Mouse (Mus musculus) skeletal muscle tissue, adult 2 months (tissue): ENCODE results near the gene Traf3ip2.
A peak's percentile ranks its signal among the peaks of the same experiment; 100 is the strongest.

Source experiments
- DNase-seq: peaks from one replicate; pipeline ENCODE4 v3.0.0-alpha.2; 2012; ENCODE audit warnings: low read depth, low spot score

Gene Traf3ip2

DNA sequence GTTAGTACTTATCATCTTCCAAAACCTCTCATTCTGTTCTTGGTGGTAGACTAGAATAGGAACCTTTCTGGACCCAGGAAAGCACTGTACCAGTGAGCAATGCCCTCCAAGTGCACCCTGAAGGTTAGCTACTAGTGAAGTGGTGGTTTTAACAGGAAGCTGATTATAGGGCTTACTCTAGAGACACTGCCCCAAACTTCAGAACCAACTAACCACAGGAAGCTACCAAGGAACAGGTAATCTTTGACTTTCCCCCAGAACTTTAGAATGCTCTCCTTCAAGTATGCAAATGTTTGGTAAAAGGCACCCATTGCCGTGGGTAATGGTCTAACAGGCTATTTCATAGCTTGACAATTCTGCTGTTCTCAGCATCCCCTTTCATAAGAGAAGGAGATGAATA, 12.6 kb upstream of the Traf3ip2 start:
- no peak for DNase-seq

DNA sequence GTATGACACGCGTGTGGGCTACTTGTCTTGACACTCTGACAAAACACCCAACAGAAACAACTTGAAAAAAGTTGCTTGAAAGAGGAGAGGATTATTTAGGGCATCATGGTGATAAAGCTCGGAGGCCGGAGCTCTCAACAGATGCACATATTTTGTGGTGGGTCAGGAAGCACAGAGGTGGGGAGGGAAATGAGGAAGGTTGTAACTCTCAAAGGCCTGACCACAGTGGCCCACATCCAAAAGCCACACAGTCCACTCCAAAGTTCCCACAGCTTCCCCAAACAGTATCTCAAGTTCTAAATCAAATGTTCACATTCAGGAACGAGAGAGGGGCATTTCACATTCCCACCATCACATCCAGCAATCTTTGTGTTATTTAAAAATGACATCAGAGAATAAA, 11.7 kb upstream of the Traf3ip2 start:
- DNase-seq, result no peak

DNA sequence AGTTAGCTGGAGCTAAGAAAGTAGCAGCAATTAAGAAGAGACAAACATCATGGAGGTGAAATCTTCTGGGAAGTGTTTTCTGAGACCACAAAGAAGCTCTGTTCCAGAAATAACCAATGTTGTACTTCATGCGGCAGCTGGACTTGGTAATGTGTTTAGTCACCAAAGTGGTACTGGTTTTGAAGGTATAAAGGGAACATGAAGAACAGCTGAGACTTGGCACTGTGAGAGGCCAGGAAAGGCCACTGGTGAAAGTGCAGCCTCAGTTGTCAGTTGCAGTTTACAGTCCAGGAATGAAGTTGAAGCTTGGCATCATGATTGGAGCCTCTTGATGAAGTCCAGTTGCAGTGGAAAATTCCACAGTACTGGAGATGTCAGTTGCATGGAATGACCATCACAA, 6.3 kb upstream of the Traf3ip2 start:
- no peak for DNase-seq

DNA sequence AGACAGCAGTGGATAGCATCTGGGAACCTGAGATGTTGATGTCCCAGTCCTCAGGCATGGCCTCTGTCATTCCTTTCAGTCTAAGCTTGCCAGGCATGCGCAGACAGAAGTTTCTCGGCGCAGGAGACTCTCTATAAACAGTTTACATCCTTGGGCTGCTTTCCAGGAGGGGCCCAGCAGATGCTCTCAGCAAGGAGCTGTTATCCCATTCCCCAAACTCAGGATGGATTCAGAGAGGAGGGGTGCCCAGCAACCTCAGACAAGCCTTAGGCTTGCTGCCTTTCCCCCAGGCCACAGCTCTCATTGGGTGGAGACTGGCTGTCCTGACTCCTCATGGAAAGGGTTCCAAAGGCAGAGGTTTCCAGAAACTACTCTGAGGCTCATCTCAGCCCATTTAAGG, 1.5 kb upstream of the Traf3ip2 start:
- DNase-seq, result no peak

DNA sequence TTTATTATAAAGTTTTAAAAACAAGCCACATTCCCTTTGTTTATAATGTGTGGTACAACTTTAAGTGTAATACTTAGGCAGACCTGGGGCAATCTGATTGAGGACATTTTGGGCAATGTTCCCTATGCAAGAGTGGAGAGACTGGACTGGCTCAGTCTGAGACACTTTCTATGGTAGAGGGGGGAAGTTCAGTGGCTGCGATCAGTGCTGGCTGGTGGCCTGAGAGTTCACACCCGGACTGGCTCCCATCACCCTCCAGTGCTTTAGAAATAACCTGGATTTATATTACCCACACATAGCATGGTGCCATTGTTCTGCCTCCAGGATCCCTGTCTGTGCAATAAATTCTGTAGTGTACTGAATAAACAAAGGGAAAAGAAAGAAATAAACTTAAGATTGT, 603 bp upstream of the Traf3ip2 start:
- no peak for DNase-seq

DNA sequence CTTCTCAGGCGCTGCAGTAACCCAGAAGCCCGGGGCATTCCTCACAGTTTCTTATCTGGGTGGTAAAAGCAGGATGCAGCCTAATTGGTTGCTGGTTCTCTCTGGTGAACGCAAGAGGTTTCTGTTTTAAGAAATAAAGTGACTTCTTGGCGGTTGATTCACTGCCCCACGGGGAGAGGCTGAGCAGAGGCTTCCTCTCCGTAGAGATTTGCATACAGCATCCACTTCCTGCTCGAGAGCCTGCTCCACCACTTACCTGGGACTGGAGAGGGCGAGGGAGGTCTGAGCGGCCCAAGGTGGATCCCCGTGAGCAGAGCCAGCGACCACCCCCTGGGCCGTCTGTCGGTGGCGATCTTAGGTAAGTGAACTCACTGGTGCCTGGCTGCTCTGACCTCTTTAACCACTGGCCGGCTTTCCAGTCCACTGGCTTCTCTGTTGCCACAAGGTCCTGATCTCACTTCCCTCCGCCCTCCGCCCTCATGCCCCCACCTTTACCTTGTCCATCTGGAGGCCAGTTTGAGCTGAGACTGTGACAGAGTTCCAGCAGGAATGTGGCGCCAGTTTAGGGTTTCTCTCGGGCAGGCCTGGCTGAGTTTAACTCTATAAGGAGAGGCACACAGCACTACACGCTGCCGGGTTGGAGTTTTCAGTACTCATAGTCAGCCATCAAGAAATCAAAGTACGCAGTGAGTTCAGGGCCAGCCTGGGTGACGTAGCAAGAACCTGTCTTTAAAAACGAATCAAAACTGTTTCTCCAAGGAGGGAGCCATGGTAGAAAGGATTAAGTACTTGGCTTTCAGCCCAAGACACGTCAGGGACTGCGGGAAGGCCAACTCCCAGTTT, 476 bp downstream of the Traf3ip2 start:
- DNase-seq, result peak; percentile 94

DNA sequence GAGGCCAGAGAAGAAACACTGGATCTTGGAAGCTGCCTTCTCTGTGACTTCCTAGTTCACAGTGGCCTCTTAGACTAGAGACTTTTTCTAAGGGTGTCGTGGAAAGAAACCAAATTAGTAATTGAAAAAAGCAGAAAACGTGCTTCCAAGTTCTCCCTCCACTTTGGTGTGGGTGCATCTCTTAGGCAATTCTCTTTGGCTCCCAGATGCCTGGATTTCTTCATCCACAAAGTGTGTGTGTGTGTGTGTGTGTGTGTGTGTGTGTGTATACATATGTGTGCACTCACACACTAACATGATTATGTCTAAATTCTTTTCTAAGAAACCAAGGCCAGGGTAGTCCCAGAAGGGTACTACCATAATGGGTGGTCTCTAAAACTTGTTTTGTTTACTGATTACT, 1.2 kb downstream of the Traf3ip2 start:
- peak; percentile 78 for DNase-seq

DNA sequence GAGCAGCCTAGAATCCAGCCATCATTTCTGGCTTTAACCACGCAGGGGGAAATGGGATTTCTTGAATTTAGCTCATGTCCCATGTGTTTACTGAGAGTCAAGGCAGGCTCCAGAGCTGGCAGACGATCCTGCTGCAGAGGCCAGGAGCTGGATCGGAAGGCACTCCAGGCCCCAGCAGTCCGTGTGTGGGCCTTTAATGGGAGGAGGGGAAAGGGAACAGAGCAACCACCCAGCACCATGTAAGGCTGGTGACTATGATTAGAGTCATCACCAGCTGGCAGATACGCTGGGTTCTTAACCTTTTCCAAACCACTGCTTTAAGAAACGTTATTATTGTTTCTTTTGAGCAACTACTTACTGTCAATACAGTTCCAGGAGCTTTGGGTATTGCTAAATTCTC, 1.9 kb downstream of the Traf3ip2 start:
- DNase-seq, result peak; percentile 97

DNA sequence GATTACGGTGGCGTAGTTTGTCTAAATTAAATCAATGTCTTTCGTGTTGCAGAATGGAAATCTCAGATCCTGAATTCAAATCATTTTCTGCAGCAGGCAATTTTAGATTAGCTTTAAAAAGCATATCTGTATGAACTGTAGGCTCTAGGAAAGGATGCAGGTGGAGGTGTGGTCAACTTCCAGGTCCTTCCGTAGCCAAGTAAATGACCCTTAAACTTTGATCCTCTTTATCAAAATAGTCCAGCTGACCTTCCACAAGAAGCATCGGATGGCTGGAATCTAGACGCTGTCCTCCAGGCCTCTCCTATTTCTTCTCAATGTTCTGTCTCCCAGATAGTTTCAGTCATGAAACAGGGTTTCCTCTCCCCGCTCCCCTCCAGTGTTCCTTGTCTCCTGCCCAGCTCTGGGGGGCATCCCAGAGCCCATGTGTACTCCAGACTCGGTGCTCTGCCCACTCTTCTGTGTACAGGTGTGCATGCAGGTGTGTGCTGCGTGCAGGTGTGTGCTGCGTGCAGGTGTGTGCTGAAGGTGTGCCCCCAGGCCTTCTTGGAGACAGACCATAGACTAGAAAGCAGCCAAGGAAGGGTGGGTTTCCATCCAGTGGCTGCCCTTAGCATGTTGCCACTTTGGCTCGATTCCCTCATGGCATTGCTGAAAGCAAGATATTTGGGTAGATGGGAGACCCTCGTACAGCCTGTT, 2.9 kb downstream of the Traf3ip2 start:
- no peak for DNase-seq

DNA sequence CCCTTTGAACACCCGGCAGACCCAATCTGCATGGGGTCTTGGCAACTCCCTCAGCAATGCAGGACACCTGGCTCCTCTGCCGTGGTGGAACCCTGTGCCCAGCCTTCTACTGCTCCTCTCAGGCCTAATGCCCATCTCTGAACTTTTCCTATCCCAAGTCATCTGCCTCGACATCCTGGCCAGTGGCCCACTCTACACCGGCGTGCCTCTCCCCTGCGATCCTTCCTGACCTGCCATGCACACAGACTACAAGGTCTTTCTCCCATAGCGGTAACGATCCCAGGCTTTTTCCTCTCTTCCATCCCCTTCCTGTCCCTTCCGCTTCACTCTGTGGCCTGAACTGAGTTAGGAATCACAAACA, 3.5 kb downstream of the Traf3ip2 start:
- DNase-seq, result no peak

DNA sequence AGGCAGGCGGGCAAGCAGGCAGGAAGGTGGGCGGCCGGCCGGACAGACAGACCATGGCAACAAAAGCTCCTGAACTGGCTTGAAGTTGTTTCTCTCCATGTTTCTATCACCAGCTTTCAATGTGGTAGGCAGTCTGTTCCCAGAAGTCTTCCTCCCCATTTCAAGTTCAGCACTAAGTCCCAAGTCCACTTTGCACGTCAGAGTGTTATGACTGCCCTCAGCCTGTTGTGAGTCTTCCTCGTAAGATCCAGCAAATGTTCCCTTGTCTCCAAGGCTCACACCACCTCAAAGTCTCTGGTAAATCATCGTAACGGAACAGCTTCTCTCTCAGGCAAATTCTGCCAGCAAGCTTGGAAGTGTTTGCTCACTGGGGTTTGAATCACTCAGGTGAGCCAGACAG, 3.9 kb downstream of the Traf3ip2 start:
- no peak for DNase-seq

DNA sequence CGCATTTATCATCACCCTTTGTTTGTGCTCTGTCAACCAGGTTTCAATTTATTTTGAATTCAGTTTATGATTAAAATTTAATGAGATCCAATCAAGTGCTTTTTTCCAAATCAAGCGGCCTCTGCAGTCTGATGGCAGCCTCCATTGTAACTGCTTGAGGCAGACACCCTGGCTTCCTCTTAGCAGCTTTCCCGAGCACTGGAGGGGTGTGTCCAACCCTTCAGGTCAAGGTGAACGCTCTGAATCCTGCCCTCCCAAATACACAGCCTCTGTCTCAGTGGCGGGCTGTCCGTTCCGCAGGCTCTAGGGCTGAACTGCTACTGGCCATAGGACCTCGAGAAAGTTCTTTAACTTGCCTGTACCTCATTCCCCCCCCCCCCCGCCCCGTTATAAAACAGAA, 5.7 kb downstream of the Traf3ip2 start:
- no peak for DNase-seq

DNA sequence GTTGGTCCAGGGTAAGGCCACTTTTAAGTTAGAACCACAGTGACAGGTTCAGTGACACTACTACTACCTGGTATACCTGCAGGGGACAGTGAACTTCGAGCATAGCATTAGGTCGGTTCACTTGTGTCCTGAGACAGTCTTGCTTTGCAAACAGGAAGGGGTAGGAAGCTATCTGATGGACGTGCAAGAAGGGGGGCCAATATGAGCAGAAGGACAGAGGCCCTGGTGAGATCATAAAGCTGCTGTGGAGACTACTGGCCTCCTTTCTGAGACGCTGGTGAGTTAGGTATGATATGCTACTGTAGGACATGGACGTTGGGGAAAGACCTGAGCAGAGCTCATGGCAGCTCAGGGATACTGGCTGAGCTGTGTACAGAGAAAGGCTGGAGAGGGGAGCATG, 7.9 kb downstream of the Traf3ip2 start:
- DNase-seq, result no peak

DNA sequence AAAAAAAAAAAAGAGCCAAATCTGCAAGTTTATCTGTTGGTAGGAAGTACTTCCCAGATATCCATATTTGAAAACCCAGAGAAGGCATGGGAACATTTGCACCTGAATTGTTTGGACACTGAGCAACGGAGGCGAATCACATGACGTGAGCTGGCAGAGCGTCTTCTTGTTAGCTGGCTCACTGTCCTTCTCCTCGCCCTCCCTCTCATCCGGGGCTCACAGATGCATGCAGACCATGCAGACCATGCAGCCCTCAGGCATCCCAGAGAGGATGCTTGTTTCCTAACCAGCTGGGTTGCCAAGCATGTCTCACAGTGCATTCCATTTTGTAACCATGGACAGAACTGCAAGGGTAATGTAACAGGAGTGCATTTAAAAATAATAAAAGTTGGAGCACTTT, 11.1 kb downstream of the Traf3ip2 start:
- no peak for DNase-seq

DNA sequence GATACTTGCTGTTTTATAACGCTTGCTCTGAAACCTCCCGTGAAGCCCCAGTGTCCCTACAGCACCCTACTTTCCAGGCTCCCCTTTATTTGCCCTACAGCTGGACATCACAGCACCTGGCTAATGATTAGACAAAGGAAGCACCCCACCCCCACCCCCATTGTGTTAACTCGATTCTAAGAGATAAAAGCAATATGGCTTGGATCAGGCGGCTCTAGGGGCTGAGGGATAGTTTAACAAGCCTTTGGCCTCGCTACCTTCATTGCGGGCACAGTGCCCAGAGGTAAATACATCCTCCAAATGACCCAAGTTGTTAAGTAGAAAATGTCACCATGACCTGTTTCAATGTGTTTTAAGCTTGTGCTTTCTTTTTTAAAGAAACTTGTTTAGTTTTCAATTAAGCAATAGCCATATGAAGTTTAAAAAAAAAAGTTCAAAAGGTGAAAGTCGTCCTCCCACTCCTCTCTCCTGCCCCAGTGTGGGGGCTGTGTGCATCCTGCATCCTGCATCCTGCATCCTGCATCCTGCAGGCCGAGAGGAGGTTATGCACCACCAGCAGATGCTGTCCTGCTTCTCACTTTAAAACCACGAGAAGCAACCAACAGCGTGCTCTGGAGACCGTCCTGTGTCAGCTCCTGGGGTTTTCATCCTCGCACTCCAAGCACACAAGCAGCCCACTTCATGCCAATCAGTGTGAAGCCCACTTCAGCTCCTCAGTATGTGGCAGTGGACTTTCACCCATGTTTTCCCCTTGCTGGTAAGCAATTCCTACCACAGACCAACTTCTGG, 12.3 kb downstream of the Traf3ip2 start:
- DNase-seq, result no peak

DNA sequence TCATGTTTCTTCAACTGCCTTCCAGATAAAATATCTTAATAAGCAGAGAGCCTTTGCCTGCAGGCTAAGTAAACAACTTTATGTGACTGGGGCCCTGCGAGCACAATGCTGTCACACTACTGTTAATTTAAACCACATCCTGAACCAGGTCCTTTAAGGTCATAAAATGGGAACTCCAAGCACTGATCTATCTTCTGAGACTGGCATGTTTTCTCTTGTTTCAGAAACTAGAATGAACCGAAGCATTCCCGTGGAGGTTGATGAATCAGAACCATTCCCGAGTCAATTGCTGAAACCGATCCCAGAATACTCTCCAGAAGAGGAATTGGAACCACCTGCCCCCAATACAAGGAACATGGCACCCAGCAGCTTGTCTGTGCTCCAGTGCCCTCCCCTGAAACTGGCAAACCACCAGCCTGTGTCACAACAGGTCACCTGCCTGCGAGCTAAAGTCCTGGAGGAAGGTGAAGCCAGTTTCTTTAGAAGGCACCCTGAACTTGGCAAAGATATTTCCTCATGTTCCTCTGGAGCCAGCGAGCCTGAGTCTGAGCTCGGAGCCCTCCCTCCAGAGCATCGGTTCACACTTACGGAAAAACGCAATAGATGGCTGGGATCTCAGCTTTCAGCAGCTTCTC, 13.0 kb downstream of the Traf3ip2 start:
- peak; percentile 61 for DNase-seq

DNA sequence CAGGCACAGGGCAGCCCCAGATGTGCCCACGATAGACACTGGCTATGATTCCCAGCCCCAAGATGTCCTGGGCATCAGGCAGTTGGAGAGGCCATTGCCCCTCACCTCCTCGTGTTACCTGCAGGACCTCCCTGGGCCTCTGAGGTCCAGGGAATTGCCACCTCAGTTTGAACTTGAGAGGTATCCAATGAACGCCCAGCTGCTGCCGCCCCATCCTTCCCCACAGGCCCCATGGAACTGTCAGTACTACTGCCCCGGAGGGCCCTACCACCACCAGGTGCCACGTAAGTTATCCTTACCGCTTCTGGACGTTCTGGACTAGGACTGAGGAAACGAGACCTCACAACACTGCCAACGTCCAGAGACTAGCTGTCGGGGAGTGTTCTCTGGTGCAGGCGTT, 13.6 kb downstream of the Traf3ip2 start:
- no peak for DNase-seq

DNA sequence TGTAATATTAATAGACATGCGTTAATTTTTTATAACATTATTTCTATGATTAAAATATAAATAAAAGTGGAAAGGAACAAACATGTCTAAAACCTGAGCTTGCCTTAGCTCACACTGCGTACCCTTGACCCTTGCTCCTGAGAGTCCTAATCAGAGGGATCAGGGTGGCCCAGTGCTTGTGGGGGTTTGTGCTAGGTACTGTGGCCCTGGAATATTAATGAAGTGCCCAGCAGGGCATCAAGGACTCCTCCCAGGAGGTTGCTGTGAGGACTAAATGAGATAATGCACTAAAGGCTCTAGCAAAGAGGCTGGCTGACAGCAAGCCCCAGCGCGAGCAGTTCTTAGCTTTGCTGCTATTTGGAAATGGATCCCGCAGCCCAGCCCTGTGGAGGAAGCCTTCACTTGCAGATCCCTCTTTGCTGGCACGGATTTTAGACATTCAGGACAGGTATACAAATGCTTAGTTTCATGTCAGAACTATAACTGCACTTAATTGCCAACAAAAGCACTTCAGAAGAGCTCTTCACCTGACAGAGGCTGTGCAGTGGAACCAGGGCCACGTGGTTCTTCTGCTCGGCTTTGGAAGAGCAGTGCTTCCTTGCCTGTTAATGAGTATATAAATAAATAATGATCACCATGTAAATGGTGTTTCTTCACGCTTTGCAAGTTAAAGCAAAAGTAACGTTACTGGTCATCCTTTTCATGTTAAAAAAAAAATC, 16.2 kb downstream of the Traf3ip2 start:
- no peak for DNase-seq

DNA sequence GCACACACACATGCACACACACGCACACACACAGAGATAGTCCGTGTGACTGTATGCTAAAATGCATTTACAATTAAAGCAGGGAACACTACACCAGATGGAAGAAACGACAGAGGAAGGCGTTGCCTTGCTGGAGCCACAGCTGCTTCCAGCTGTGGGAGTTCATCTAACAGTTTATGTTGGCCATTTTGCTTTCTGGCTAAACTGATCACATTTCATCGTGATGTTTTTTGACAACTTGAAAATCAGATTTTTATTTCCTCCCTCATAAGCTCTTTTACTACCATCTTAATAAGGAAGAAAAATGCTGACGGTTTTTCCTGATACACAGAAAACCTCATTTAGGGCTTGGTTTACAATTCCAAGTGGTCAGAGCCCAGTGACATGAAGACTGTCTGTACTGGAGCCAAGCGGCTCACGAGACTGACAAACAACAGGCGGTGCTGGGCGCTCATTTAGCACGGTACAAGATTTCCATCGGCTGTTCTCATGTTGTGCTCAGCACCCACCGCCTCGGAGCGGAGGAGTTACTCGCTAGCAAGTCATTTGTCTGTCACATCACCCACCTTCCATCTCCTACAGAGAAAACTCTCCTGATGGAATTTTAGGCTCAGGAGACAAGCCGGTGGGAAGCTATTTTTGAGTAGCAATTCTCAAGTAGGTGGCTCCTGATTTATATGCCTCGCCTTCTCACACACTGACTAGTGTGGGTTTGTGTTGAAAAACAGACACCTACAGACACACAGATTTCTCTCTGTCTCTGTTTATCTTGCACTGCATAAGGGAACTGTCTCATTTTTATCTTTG, 17.2 kb downstream of the Traf3ip2 start:
- no peak for DNase-seq

DNA sequence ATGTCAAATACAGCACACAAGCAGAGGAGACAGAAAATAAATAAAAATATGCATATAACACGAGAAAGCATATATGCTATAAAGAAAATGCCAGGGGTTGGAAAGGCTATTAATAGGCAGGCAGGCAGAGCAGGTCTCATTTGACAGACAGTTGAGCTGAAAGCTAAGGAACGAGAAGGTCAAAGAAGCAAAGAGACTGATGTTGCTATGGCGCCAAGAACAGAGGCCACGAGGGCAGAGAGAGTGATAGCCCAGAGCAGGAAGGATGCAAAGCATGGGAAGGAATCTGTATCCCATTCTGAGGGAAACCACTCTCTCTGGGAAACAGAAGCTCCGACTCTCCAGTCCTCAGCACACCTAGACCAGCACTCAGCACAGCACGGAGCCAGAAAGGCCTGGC, 18.1 kb downstream of the Traf3ip2 start:
- peak; percentile 68 for DNase-seq

DNA sequence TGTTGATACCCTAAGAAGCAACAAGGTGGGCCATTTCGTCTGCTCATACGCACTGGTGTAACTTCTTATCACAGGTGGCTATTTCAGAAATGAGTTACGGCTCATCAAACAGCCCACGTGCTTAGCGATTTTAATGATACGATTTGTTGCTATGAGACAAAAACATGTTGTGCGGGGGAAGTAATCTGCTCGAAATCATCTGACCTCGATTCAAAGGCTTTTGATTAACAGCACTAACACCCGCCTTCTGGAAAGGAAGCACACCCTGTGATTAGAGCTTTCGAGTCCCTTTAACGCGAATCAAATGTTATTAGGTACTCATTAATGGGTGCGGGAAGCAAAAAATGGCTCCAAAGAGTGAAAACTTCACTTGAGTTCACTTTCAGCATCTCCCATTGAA, 18.9 kb downstream of the Traf3ip2 start:
- no peak for DNase-seq
